Mouse (Mus musculus) small intestine, adult 10 weeks (tissue): ENCODE measurements around the gene Ramp1. TPM values are rescaled to one million over a fixed set of nuclear protein-coding genes. Genes with fewer than 3 reads are reported as not detected.

Source experiments
- polyA plus RNA-seq: library from polyadenylated mRNA; stranded (reverse); fragments of 350-450 nt; fragmentation: Illumina TruSeq; extraction: RNeasy Lipid Tissue Mini Kit (QIAGEN cat#74804); gene quantifications from one replicate; pipeline ENCODE4 v1.2.3, GENCODE M21; 2014; ENCODE audit warnings: low replicate concordance

Ramp1 gene
- 1.0 TPM for polyA plus RNA-seq

DNA sequence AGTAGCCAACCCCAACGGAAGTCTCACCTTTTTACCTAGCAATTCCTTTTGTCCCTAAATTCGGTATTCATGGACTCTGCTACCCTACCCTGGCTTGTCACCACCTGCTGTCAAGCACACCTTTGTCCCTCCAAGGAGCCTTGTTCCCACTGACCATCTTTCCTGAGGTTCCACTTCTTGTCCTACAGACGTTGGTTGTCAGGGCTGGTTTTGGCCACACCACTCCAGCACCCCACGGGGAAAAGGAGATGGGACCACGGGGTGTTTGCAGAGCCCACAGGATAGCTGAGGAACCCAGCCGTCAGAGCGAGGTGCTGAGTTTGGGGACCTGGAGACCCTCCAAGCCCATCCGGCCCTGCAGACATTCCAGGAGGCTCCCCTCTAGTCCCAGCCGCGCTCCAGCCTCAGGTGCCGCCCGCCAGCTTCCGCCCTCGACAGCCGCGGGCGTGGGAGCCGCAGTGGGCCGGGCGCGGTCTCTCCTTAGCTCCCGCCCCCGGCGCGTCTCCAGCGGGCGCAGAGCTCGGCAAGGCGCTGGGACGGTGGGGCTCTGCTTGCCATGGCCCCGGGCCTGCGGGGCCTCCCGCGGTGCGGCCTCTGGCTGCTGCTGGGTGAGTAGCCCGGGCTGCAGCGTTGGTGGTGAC is at the start of gene Ramp1:
TSS of gene Ramp1 (plus strand) at position 290 of the 641 bp plus-strand sequence.

DNA sequence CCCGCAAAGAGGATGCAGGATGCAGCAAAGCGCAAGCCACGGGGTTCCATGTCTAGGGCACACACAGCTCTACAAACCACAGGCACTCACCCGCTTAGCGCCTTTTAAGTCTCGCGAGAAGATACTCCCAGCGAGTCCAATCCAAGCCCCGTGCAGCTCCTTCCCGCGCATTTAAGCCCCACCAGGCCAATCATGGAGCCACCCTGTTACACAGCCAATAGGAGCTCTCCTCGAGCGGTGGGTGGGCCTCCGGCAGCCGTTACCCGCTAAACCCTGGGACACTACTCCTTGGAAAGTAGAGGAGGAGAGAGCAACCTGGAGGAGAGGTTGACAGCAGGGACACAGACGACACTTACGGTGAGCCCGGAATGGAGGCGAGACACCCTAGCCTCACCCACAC is 34.8 kb upstream of the Ramp1 start, which contains the start of gene Rbm44:
TSS of gene Rbm44 (plus strand) at position 277 of the 400 bp plus-strand sequence.

DNA sequence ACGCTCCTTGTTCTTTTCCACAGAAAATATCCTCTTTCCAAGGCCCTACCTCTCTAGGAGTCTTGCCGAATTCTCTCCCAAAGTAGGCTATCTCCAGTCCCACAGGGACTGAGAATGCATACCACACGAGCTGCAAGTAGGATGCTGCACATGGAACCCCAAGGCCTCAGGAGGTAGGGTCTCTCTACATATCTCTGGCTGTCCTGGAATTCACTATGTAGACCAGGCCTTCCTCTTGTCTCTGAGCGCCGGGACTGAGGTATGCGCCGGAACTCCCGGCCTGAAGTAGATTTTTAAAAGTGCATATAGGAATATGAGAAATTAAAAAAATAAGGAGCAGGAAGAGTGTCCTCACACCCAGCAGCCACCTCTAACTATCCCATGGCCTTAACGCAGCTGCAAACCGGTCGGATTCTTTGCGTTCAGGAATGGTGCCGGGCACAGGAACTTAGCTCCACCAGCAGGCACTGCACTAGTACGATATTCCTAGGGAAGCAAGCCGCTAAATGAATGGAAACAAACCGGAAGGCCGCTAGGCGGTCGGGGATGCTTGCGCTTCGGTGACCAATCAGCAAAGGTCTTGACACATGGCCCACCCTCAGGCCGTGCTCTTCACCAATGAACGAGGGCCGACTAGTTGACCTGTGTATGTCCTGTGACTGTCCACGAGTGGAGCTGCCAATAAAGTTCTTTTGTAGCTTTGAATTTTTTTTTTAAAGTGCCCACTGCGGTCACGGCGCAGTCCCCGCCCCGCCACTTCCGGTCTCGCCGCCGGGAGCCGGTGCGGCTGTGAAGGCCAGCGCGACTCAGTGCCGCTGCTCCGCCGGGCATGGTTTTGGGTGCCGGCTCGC is 70.2 kb downstream of the Ramp1 start, which contains the start of gene Ube2f:
TSS of gene Ube2f (plus strand) at position 741 of the 851 bp plus-strand sequence.

Other genes starting within 250 kb of the Ramp1 start
- gene Prlh, start 226.7 kb upstream of the Ramp1 start, polyA plus RNA-seq, result not detected
- 1.0 TPM for gene Rab17, start 210.2 kb upstream of the Ramp1 start, polyA plus RNA-seq
- 65.1 TPM for gene Lrrfip1, start 181.1 kb upstream of the Ramp1 start, polyA plus RNA-seq
- gene Rbm44, start 34.7 kb upstream of the Ramp1 start, polyA plus RNA-seq, result 1.0 TPM
- gene Ube2f, start 70.5 kb downstream of the Ramp1 start, polyA plus RNA-seq, result 123 TPM
- gene Scly, start 118.5 kb downstream of the Ramp1 start, polyA plus RNA-seq, result 3.2 TPM
- gene Espnl, start 142.3 kb downstream of the Ramp1 start, polyA plus RNA-seq, result not detected
- not detected for gene Klhl30, start 171.2 kb downstream of the Ramp1 start, polyA plus RNA-seq
- gene Erfe, start 186.6 kb downstream of the Ramp1 start, polyA plus RNA-seq, result 3.1 TPM
- 25.6 TPM for gene Ilkap, start 219.0 kb downstream of the Ramp1 start, polyA plus RNA-seq
- gene Hes6, start 234.2 kb downstream of the Ramp1 start, polyA plus RNA-seq, result 0.30 TPM